ENCODE assay signal across 21 mouse cellular contexts in genomic region chr6:68030740-68031139, GRCm38 (mm10).
DNase-seq lines count a peak whose midpoint lies in the region; ATAC-seq and TF ChIP-seq lines count a peak whose summit lies in the region.
"Had no signal": no experiment of that assay in that cellular context is flagged by ENCODE, and none has a peak within 500 bp of the region (broad histone marks: within the 10 kb centered on the region; RNA-seq: fewer than 3 reads in every experiment).

No protein-coding gene starts in this region.

- H3K36me3 ChIP-seq in forebrain, embryonic 11.5 days (ENCODE audit: control insufficient read depth, insufficient read depth, low read length) = no peaks in the 10 kb centered on the region
- no peaks in the 10 kb centered on the region for H3K36me3 ChIP-seq in forebrain, embryonic 14.5 days (ENCODE audit: control insufficient read depth, insufficient read depth, low read length)
- H3K36me3 ChIP-seq in midbrain, embryonic 11.5 days (ENCODE audit: control insufficient read depth, insufficient read depth, low read length) = no peaks in the 10 kb centered on the region
- no peaks in the 10 kb centered on the region for H3K36me3 ChIP-seq in midbrain, postnatal 0 days (ENCODE audit: insufficient read depth, low read length)
- H3K36me3 ChIP-seq: forebrain, embryonic 15.5 days; G1E; limb, embryonic 13.5 days; midbrain, embryonic 12.5 days had no signal

- H3K4me1 ChIP-seq in forebrain, embryonic 11.5 days (replicated peaks; ENCODE audit: control insufficient read depth, insufficient read depth, low read length) = no peaks in the 10 kb centered on the region
- no peaks in the 10 kb centered on the region for H3K4me1 ChIP-seq in forebrain, embryonic 14.5 days (ENCODE audit: control insufficient read depth, insufficient read depth, low read length)
- no peaks in the 10 kb centered on the region for H3K4me1 ChIP-seq in midbrain, embryonic 11.5 days (ENCODE audit: control insufficient read depth, insufficient read depth, low read length)
- no peaks in the 10 kb centered on the region for H3K4me1 ChIP-seq in midbrain, postnatal 0 days (ENCODE audit: insufficient read depth, low read length)
- H3K4me1 ChIP-seq: forebrain, embryonic 15.5 days; limb, embryonic 13.5 days; midbrain, embryonic 12.5 days had no signal

- H3K27me3 ChIP-seq in forebrain, embryonic 11.5 days (ENCODE audit: control insufficient read depth, insufficient read depth, low read length) = no peaks in the 10 kb centered on the region
- H3K27me3 ChIP-seq in forebrain, embryonic 14.5 days (replicated peaks; ENCODE audit: control insufficient read depth, insufficient read depth, low read length) = no peaks in the 10 kb centered on the region
- H3K27me3 ChIP-seq in midbrain, embryonic 11.5 days (ENCODE audit: control insufficient read depth, insufficient read depth, low read length) = no peaks in the 10 kb centered on the region
- no peaks in the 10 kb centered on the region for H3K27me3 ChIP-seq in midbrain, postnatal 0 days (ENCODE audit: insufficient read depth, low read length)
- H3K27me3 ChIP-seq: forebrain, embryonic 15.5 days; limb, embryonic 13.5 days; midbrain, embryonic 12.5 days had no signal

- no peak overlapping the region for H3K27ac ChIP-seq in forebrain, embryonic 11.5 days (ENCODE audit: low read depth, low read length)
- no peak overlapping the region for H3K27ac ChIP-seq in forebrain, embryonic 14.5 days (ENCODE audit: low read depth, low read length)
- H3K27ac ChIP-seq in midbrain, embryonic 11.5 days (ENCODE audit: low read depth, low read length) = no peak overlapping the region
- H3K27ac ChIP-seq in midbrain, postnatal 0 days (ENCODE audit: low read depth, low read length) = no peak overlapping the region
- H3K27ac ChIP-seq: forebrain, embryonic 15.5 days; limb, embryonic 13.5 days; midbrain, embryonic 12.5 days had no signal

- intact Hi-C loops in left cerebral cortex, postnatal 10 days (cut with DNase I) = no loop called here

- ATAC-seq in forebrain, embryonic 11.5 days (replicated peaks; ENCODE audit: low FRiP score) = 0 out of 2 replicates have a peak, but pooled peaks have one; percentile 33
- no peak for ATAC-seq in forebrain, embryonic 14.5 days
- ATAC-seq in midbrain, embryonic 11.5 days (ENCODE audit: low FRiP score) = peak; percentile 50; the same call in 1 of the 2 replicates
- ATAC-seq in midbrain, postnatal 0 days (ENCODE audit: low FRiP score) = no peak
- ATAC-seq: forebrain, embryonic 15.5 days; hindbrain, embryonic 16.5 days had no signal

- WGBS in forebrain, embryonic 11.5 days = 56% methylated on average over 13 of the region's 13 CpGs
- WGBS in forebrain, embryonic 14.5 days = 46% methylated on average over 13 of the region's 13 CpGs
- WGBS in midbrain, embryonic 11.5 days = 48% methylated on average over 13 of the region's 13 CpGs
- WGBS in midbrain, postnatal 0 days = 52% methylated on average over 13 of the region's 13 CpGs

- no peak overlapping the region for H3K9ac ChIP-seq in forebrain, embryonic 11.5 days (ENCODE audit: low read length)
- H3K9ac ChIP-seq in forebrain, embryonic 14.5 days (ENCODE audit: low read length) = no peak overlapping the region
- H3K9ac ChIP-seq in midbrain, embryonic 11.5 days (ENCODE audit: low read length) = no peak overlapping the region
- no peak overlapping the region for H3K9ac ChIP-seq in midbrain, postnatal 0 days (replicated peaks; ENCODE audit: low read length, poor library complexity, severe bottlenecking)
- H3K9ac ChIP-seq: forebrain, embryonic 15.5 days; limb, embryonic 13.5 days; midbrain, embryonic 12.5 days had no signal

- no peak for TF ChIP-seq CTCF in midbrain, postnatal 0 days (IDR thresholded peaks at IDR 0.05)

- H3K4me2 ChIP-seq in forebrain, embryonic 11.5 days (ENCODE audit: low read depth, low read length, severe bottlenecking) = no peak overlapping the region
- no peak overlapping the region for H3K4me2 ChIP-seq in forebrain, embryonic 14.5 days (ENCODE audit: low read length)
- no peak overlapping the region for H3K4me2 ChIP-seq in midbrain, embryonic 11.5 days
- H3K4me2 ChIP-seq in midbrain, postnatal 0 days (ENCODE audit: low read depth, low read length, poor library complexity, severe bottlenecking) = no peak overlapping the region
- H3K4me2 ChIP-seq: forebrain, embryonic 15.5 days; heart, embryonic 11.5 days; limb, embryonic 13.5 days; midbrain, embryonic 12.5 days had no signal

- no peak for DNase-seq in forebrain, embryonic 11.5 days (ENCODE audit: low spot score)
- no peak for DNase-seq in forebrain, embryonic 14.5 days (ENCODE audit: low spot score)
- DNase-seq in midbrain, embryonic 11.5 days (ENCODE audit: low spot score, missing footprints) = no peak
- no peak for DNase-seq in midbrain, postnatal 0 days (ENCODE audit: low spot score)
- DNase-seq in ZHBTc4 (ENCODE audit: low read depth, low spot score) = peak; percentile 68
- peak; percentile 1 for DNase-seq in yolk sac, embryonic 10.5 days (ENCODE audit: low spot score)
- DNase-seq in thymus, postnatal 36 days = no peak
- DNase-seq in left cerebral cortex, postnatal 10 days (ENCODE audit: extremely low spot score in 1 of 2, low spot score in 2 of 2) = no peak
- DNase-seq: adrenal gland, adult 2 months; cerebellum, adult 2 months; heart, postnatal 14 days; kidney, adult 2 months; lung, adult 2 months; lung, postnatal 4 days; spleen, adult 18-20 months had no signal

- no peaks in the 10 kb centered on the region for H3K9me3 ChIP-seq in forebrain, embryonic 11.5 days (ENCODE audit: control insufficient read depth, low read length)
- no peaks in the 10 kb centered on the region for H3K9me3 ChIP-seq in forebrain, embryonic 14.5 days (replicated peaks; ENCODE audit: control insufficient read depth, low read length)
- no peaks in the 10 kb centered on the region for H3K9me3 ChIP-seq in midbrain, embryonic 11.5 days (ENCODE audit: control insufficient read depth, low read length)
- H3K9me3 ChIP-seq in midbrain, postnatal 0 days (ENCODE audit: low read length) = no peaks in the 10 kb centered on the region
- H3K9me3 ChIP-seq: forebrain, embryonic 15.5 days; G1E; limb, embryonic 13.5 days; midbrain, embryonic 12.5 days had no signal

- H3K4me3 ChIP-seq in forebrain, embryonic 11.5 days (ENCODE audit: low read depth, low read length) = no peak overlapping the region
- no peak overlapping the region for H3K4me3 ChIP-seq in forebrain, embryonic 14.5 days (ENCODE audit: low read depth, low read length)
- no peak overlapping the region for H3K4me3 ChIP-seq in midbrain, embryonic 11.5 days (ENCODE audit: low read depth, low read length)
- no peak overlapping the region for H3K4me3 ChIP-seq in midbrain, postnatal 0 days (ENCODE audit: low read depth, low read length)
- H3K4me3 ChIP-seq: forebrain, embryonic 15.5 days; limb, embryonic 13.5 days; midbrain, embryonic 12.5 days had no signal

Comparison
In these comparisons a context has a peak if more than half of its experiments do, and no peak if none do; other contexts are left out.
1. ATAC-seq: peak in forebrain, embryonic 11.5 days (single experiment) and midbrain, embryonic 11.5 days (single experiment); none in forebrain, embryonic 14.5 days (single experiment) and midbrain, postnatal 0 days (single experiment).
2. DNase-seq: peak in ZHBTc4 (single experiment) and yolk sac, embryonic 10.5 days (single experiment); none in forebrain, embryonic 11.5 days (single experiment), forebrain, embryonic 14.5 days (single experiment), midbrain, embryonic 11.5 days (single experiment), midbrain, postnatal 0 days (single experiment), thymus, postnatal 36 days (0 of 2) and left cerebral cortex, postnatal 10 days (0 of 2).